Mouse (Mus musculus): Measurements from ENCODE around the gene Olfr429. TPM values are rescaled to one million over a fixed set of nuclear protein-coding genes. Genes with fewer than 3 reads are reported as not detected.
"Not testable (repeated sequence)": the region's sequence is repeated elsewhere in the genome, so short reads cannot be mapped to it uniquely, and the experiment has no call there.

The Olfr429 gene
- total RNA-seq (2021), result not detected

DNA sequence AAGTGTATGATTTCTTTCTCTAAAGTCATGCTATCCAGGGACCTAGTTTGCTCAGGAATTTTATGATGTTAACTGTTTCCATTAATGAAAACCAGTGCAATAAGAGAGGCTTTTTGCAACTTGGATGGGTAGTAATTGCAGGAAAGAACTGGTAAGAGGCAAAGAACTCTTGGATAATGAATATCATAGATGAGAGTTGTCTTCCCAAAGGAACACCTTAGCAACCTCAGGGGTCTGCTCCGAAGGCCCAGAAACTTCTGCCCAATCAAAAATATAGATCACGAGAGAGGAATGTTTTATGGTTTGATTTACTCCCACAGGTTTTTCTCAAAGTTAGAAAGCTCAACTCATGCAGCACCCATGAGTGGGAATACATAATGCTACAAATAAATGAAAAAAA lies at the start of gene Olfr429:
Gene Olfr429, plus strand, starts transcription at position 301 of the 400 bp plus-strand sequence.
- DNase-seq (ENCODE audit: low spot score), result no peak
- intact Hi-C loops (cut with DNase I), result no loop called here

DNA sequence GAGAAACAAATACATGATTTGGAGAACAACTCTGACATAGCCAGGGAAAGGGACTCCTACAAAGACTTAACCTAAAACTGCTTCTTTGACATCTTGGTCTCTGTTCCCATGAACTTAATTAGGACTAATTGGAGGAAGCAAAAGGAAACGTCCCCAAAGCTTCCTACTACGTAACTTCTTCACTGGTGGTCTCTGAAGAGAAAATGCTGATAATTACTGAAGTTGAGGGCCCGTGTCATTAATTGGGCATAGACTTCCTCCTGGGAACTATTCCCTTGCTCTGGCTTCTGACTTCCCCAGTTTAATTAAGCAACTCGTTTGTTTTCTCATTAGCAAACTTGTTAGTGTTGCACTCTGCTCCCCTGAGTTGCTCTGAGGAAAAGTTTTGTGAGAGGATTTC lies 48.3 kb upstream of the Olfr429 start:
- intact Hi-C loops (cut with DNase I), result no loop called here
- no peak for DNase-seq (ENCODE audit: low spot score)

DNA sequence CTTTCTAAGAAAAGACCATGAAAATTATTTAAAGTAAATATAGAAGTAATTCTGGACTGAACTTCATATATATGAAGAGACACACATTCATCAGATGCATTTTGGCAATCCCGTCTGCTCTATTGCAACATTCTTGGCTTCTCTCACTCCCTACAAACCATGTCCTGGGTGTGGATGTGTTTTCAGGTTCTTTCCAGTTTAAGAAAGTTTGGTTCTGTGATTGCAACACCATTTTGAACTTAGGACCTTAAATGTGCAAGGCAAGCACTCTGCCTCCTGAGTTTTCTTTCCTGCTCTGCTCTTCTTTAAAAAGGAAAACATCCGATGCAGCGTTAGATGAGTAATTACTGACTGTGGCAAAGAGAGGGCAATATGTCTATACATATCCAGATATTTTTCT lies 45.7 kb upstream of the Olfr429 start:
- intact Hi-C loops (cut with DNase I), result no loop called here
- no peak for DNase-seq (ENCODE audit: low spot score)

DNA sequence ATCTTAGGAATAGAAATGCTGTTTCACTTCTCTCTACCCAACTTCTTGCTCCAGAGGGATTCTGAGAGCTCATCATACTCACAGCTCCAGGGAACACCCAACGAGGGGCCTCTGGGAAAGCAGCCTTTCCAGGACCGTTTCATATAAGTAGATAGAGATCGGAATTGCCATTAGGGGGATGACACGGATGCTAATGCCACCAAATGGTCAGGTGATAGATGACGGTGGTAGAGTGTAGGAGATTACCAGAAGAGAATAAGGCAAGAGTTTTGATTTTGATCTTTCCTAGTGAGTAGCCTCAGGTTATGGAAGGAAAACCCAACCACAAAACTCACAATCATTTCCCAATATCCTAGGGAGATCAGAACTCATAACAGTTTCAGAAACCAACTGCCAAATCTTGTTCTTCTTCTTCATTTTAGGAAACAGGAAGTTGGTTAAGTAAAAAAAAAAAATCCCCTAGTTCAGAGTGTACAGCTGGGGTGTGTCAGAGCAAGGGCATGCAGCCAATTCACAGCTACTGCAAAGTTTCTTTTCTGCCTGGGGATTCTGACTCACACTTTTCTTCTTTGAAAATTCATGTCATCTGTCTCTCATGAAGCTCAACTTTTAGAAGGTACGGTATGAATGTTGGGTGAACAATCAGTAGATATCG lies 43.5 kb upstream of the Olfr429 start, which contains the start of gene Olfr433:
Gene Olfr433, plus strand, starts transcription at position 183 of the 655 bp plus-strand sequence.
- DNase-seq (ENCODE audit: low spot score), result peak; percentile 63
- intact Hi-C loops (cut with DNase I), result no loop called here

DNA sequence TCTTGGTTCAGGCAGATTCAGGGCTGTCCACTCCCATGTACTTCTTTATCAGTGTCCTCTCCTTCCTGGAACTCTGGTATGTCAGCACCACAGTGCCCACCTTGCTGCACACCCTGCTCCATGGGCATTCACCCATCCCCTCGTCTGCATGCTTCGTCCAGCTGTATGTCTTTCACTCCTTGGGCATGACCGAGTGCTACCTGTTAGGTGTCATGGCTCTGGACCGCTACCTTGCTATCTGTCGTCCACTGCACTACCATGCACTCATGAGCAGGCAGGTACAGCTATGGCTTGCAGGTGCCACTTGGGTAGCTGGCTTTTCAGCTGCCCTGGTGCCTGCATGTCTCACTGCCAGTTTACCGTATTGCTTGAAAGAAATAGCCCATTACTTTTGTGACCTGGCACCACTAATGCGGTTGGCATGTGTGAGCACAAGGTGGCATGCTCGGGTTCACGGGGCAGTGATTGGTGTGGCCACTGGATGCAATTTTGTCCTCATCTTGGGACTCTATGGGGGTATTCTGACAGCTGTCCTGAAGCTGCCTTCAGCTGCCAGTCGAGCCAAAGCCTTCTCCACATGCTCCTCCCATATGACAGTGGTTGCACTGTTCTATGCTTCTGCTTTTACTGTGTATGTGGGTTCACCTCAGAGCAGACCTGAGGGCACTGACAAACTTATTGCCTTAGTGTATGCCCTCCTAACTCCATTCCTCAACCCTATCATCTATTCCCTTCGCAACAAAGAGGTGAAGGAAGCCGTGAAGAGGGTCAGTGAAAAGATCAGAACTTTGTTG lies 41.8 kb upstream of the Olfr429 start:
- DNase-seq (ENCODE audit: low spot score); intact Hi-C loops (cut with DNase I): not testable (repeated sequence)

DNA sequence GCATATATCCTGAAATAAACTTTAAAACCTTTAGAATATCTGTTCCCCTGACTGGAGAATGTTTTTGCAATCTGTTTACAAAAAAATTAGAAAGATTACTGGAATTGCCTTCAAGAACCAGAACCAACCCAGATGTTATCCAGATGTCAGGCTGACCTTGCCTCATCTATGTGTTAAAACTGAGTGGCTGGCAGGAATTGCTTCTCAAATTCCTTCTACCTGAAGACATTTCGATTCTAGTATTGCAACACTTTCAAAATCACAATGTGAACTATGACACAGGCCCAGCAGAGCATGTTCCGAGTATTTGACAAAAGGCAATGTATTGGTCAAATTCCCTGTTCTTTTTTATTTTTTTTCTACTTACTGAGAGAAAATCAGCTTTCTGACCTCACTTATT lies 39.7 kb upstream of the Olfr429 start:
- DNase-seq (ENCODE audit: low spot score), result no peak
- intact Hi-C loops (cut with DNase I), result no loop called here

DNA sequence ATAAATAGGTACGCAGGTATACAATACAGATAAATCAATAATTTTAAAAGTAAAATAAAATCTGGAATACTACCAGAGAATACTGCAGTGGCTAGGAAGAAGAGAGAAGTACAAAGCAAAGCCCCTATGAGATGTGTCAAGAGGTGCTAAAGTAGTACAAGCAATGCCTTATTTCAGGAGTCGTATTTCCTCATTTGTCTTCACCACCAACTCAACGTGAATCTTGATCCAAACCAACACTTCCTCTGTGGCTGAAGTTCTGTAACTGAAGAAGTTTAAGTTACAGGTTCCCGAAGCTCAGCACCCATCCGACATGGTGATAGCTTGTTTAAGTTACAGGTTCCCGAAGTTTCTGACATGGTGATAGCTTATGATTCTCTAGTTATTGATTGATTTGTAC lies 35.9 kb upstream of the Olfr429 start:
- DNase-seq (ENCODE audit: low spot score); intact Hi-C loops (cut with DNase I): not testable (repeated sequence)

DNA sequence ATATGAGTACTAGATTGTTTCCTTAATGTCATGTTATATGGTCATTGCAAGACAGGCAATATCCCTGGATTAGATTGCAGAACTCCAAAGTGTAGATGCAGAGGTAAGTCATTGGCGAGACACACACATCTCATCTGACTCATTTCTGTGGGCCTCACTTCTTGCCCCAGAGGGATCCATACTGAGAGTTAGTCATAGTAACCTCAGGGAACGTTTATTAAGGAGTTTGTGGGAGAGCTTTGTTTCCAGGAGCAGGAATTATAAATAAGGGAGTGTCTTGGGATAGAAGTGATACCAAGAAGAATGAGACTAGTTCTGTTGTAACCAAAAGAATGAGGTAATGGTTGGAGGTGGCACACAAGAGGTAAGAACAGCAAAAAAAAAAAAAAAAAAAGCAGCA lies 35.2 kb upstream of the Olfr429 start, which contains the start of gene Olfr432:
Gene Olfr432, plus strand, starts transcription at position 313 of the 400 bp plus-strand sequence.
- no peak for DNase-seq (ENCODE audit: low spot score)
- intact Hi-C loops (cut with DNase I), result no loop called here

DNA sequence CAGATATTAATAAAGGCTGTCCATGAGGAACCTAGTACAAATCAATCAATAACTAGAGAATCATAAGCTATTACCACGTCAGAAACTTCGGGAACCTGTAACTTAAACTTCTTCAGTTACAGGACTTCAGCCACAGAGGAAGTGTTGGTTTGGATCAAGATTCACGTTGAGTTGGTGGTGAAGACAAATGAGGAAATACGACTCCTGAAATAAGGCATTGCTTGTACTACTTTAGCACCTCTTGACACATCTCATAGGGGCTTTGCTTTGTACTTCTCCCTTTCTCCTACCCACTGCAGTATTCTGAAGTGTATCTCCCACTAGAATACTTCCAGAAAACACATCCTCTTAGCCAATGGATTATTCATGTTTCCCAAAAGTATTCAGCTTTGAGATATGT lies 34.8 kb upstream of the Olfr429 start:
- DNase-seq (ENCODE audit: low spot score); intact Hi-C loops (cut with DNase I): not testable (repeated sequence)

DNA sequence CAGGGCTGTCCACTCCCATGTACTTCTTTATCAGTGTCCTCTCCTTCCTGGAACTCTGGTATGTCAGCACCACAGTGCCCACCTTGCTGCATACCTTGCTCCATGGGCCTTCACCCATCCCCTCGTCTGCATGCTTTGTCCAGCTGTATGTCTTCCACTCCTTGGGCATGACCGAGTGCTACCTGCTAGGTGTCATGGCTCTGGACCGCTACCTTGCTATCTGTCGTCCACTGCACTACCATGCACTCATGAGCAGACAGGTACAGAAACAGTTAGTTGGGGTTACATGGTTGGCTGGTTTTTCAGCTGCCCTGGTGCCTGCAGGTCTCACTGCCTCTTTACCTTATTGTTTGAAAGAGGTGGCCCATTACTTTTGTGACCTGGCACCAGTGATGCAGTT lies 33.6 kb upstream of the Olfr429 start:
- intact Hi-C loops (cut with DNase I), result no loop called here
- no peak for DNase-seq (ENCODE audit: low spot score)

DNA sequence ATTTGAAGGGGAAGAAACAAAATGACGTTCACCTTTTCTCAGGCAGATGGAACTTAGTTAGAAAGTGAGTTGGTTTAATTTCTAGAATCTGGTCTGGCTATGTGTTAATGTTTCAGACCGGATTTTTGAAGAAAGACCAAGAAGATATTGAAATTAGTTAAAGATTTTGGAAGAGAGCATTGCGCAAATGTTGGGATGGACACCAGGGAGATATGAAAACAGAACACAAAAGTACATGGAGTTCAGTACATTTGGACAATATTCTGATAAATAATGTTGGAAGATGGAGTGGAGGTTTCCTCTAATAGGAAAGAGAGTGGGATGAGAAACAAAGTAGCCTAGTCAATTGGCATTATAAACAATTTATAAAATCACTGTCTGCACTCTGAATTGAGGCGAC lies 32.6 kb upstream of the Olfr429 start:
- no peak for DNase-seq (ENCODE audit: low spot score)
- intact Hi-C loops (cut with DNase I), result no loop called here

DNA sequence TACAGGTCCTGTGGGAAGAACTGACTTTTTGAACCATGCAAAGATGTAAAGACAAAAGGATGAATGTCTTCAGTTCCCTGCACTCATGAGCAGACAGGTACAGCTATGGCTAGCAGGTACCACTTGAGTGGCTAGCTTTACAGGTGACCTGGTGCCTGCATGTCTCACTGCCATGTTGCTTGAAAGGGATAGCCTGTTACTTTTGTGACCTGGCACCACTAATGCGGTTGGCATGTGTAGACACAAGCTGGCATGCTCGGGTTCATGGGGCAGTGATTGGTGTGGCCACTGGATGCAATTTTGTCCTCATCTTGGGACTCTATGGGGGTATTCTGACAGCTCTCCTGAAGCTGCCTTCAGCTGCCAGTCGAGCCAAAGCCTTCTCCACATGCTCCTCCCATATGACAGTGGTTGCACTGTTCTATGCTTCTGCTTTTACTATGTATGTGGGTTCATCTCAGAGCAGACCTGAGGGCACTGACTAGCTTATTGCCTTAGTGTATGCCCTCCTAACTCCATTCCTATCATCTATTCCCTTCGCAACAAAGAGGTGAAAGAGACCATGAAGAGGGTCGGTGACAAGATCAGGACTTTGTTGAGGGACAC lies 32.1 kb upstream of the Olfr429 start:
- intact Hi-C loops (cut with DNase I), result no loop called here
- no peak for DNase-seq (ENCODE audit: low spot score)

DNA sequence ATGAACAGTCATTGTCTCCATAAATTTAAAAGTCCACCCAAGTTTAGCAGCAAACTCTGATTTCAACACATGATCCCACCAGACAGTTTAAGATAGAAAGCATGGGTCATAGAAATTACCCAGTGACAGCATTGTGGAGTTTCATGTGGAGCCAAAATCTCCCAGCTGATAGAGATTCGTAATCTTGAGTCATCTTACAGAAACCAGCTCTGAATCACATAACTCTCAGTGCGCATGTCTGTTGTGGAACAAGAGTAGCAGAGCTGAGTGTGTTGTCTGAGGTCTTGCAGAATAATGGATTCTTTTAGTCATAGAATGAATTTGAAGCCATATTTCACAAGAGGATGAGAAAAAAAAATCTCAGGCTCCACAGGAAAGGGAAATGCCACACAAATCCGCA lies 31.1 kb upstream of the Olfr429 start:
- no peak for DNase-seq (ENCODE audit: low spot score)
- intact Hi-C loops (cut with DNase I), result no loop called here

DNA sequence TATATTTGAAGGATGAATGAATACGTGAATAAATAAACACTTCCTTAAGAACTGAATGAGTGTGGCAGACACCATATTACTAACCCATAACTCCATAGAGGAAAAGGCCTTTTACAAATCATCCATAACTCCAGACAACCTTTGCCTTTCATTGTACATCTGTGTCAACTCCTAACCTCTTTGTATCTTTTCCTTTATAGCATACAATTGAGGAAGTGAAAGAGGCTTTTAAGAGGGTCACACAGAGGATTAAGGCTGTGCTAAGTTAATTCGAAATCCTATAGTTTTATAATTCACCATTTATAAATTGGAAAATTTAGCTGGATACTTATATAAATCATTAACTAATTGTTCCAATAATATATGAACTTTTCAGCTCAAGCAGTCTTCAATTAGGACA lies 28.9 kb upstream of the Olfr429 start:
- DNase-seq (ENCODE audit: low spot score), result no peak
- intact Hi-C loops (cut with DNase I), result no loop called here

DNA sequence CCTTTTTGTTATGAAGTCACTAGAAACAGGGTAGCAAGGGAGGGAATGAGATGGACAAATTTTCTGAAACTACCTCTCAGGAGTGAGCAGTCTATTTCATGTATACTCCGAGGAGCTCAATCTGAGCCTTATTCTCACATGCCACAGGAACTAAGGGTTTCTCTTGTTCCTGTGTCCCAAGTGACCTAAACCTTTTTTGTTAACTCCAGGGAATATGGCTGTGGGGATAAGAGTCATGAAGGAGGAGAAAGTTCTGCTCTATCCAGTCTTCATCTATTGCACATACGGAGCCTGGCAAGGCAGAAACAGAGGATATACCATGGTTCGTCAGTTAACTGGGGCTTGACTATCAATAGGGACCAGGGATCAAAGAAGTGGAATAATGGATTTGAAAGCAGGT lies 17.8 kb upstream of the Olfr429 start, which contains the start of gene Olfr430:
Gene Olfr430, plus strand, starts transcription at position 301 of the 400 bp plus-strand sequence.
- DNase-seq (ENCODE audit: low spot score), result no peak
- intact Hi-C loops (cut with DNase I), result no loop called here

DNA sequence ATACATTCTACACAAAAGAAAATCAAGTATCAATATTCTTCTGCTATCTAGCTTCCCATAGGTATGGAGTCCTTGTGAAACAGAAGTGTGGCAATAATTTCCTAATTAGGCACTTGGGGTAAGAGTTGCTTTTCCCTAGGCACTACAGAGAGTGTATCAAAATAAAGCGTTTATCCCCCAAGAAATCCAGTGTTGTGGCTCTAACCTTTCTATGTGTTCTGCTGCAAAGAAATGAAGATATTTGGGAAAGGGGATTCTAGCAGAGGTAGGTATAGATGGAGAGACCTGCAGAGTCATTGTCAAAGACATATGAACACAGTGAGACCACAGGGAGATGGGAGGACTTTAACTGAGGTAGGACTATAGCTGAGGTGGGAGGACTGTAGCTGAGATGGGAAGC lies 12.5 kb downstream of the Olfr429 start, which contains the start of gene Olfr427:
Gene Olfr427, plus strand, starts transcription at position 301 of the 400 bp plus-strand sequence.
- no peak for DNase-seq (ENCODE audit: low spot score)
- intact Hi-C loops (cut with DNase I), result no loop called here

DNA sequence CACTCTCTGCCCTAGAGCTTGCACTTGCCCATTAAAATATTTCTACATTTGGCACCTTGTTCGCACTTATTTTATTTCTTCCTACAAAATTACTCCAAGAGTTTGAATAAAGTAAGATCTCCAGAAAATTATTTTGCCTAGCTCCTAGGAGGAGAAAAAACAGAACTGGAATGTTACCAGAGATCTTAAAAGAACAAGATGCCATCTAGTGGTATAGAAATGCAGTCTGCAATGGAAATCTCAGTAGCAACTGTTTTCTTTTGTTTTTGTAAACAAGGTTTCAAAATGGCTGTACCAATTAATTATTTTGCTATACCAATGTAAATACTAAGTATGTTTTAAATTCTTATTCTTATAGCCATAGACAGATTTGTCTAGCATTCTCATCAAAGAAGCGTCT lies 19.6 kb downstream of the Olfr429 start:
- DNase-seq (ENCODE audit: low spot score), result no peak
- intact Hi-C loops (cut with DNase I), result loop anchor here (2.0 to 10.0 kb wide), 2 partner anchors 249 to 647 kb away; no protein-coding TSS in a partner anchor

DNA sequence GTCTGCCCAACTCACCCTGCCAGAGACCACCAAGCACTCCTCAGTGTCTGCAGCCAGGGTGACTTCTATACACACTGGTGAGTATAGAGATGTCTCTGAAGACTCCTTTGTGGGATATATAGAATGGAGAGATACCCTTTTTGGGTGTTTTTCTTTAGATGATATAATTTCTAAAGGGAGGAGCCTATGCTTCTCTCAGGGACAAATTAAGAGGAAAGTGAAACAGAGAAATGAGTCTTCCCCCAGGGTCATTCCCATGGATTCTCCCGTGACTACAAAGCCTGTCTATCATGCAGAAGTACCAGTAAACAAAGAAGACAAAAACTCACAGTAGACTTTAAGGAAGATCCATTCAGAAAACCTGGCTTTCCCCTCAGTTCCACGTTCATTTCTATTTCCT lies 36.9 kb downstream of the Olfr429 start, which contains the start of gene Olfr231:
Gene Olfr231, minus strand, starts transcription at position 101 of the 400 bp plus-strand sequence.
- DNase-seq (ENCODE audit: low spot score), result no peak
- intact Hi-C loops (cut with DNase I), result no loop called here

DNA sequence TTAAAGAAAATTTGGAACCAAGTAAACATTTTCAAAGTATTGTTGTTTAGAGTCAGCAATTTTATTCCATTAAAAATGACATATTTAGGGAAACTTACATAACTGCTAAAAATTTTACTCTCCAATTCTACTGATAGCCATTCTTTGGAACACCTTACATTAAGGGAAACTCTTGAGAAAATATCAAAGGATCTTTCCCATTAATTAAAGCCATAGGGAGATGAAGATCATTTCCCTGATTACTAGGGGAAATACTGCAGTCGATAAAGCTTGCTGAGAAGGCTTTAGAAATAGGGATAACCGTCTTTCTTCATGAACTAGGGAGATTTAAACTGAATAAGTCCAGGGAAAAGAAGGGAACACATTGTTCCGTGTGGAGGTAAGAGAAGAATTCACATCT lies 47.1 kb downstream of the Olfr429 start, which contains the start of gene Olfr424:
Gene Olfr424, plus strand, starts transcription at position 301 of the 400 bp plus-strand sequence.
- intact Hi-C loops (cut with DNase I), result no loop called here
- no peak for DNase-seq (ENCODE audit: low spot score)

DNA sequence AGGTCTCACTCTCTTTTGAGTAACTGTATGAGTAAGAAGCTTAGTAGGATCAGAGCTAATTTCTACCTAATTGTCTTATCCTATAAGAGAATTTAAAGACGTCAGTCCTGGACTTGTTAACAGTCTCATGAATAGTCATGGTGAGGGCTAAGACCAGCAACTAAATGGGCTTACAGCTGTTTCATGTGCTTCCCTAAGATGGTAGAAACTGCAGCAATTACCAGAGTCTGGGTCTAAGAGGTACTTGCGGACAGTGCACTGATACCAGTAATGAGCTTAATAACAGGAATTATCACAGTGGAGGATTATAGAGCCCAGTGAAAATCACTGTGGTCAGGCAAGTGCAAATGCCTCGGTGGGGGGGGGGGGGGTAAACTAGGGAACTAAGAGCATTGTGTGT lies 47.9 kb downstream of the Olfr429 start:
- intact Hi-C loops (cut with DNase I), result no loop called here
- no peak for DNase-seq (ENCODE audit: low spot score)
